Mouse (Mus musculus) brain, embryonic 14.5 days (tissue): ENCODE data around the gene Ccr9.

ENCODE experiments used
- CTCF ChIP-seq: fragments of 200-500 bp; IDR thresholded peaks from 2 replicates; pipeline ENCODE4 v1.5.1; 2012; ENCODE audit warnings: inconsistent platforms, mild to moderate bottlenecking, moderate library complexity, borderline replicate concordance; ENCODE audit not compliant: insufficient read depth, insufficient read length; ENCODE audit errors: extremely low read depth
- POLR2A ChIP-seq: fragments of 200-500 bp; IDR thresholded peaks from 2 replicates; pipeline ENCODE4 v1.6.1; 2012; ENCODE audit warnings: mild to moderate bottlenecking, inconsistent platforms, borderline replicate concordance; ENCODE audit not compliant: poor library complexity, insufficient read depth, insufficient read length, severe bottlenecking; ENCODE audit errors: extremely low read depth

DNA sequence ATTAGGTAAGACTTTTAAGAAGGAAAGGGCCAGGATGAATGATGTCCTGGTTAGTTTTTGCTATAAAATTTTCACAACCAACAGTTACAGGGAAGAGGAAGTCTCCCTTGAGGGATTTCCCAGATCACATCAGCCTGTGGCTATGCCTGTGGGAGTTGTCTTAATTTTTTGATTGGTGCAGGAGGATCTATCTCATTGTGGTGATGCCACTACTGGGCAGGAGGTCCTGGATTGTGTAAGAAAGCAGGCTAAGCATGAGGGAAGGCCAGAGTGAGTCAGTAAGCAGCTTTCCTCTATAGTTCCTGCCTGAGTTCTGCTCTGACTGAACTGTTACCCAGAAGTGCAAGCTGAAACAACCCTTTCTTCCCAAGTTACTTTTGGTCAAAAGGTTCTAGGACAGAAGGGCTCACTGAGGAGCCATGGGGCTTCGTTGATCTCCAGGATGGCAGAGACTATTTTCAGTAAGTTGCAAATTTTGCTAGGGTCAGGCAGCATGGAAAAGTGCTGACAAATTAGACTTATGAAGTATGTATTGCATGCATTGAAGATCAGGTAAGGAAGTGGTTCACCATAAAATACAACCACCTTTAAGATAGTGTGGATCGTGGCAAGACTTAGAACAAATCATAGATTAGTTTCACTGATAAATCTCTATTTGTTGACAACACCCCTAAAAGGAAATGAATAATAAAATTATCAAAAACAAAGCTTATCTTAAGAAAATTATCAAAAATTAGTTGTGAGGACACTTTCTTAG, 44.7 kb downstream of the Ccr9 start:
- no peak for TF ChIP-seq CTCF
- no peak for TF ChIP-seq POLR2A
